Mouse (Mus musculus): Measurements from ENCODE around the gene Faah.

DNA sequence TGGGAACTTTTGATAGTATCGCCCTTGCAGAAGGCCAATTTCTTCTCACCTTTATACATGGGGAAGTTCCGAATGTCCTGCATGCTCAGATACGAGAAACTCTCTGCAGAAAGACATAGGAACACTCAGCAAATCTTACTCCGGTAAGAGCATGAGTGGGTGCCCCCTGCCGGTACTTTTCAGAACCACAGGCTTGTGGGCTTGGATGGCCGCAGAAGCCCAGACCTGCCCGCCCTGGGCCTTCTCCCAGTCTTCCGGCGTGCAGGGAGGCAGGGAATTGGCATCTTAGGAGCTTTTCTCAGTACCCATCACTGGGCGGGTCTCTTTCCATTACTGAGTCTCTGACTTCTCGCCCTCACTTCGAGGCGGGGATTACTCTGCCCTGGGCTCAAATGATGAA is 33.6 kb downstream of the Faah start:
- TF ChIP-seq CTCF (IDR thresholded peaks at IDR 0.05; ENCODE audit: extremely low read depth, insufficient read depth, insufficient read length, insufficient replicate concordance): peak; percentile 60; the same call in 1 of the 2 replicates
- no peak for TF ChIP-seq POLR2A (IDR thresholded peaks at IDR 0.05; ENCODE audit: low read depth, low read length)

Data from spleen, adult 2 months (tissue).